Mouse (Mus musculus): ENCODE data around the gene Shmt1. TPM values are rescaled to one million over a fixed set of nuclear protein-coding genes. Genes with fewer than 3 reads are reported as not detected.
A peak's percentile ranks its signal among the peaks of the same experiment; 100 is the strongest.

Shmt1 gene
- polyA plus RNA-seq, 1 experiment from 2014 or later = 82.5 TPM

DNA sequence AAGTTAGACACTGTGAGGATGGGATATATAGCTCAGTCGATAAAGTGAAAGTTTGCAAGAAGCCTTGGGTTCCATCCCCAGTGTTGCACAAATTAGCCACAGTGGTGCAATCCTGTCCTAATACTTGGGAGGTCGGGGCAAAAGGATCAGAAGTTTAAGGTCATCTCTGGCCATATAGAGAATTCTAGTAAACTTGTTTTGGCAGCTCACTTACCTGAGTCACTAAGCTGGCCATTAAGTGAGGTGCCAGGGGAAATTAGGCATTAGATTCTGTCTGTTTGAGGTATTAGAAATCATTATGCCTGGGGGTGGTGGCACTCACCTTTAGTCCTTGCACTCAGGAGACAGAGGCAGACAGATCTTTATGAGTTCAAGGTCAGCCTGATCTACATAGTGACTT lies 12.3 kb upstream of the Shmt1 start:
- 64% methylated on average over 2 of the region's 2 CpGs for WGBS
- Histone ChIP-seq H3K27ac (no peak overlapping the region), H3K27me3 (ENCODE audit: insufficient read depth, poor library complexity, severe bottlenecking) (no peaks in the 10 kb centered on the region), H3K4me3 (no peak overlapping the region), H3K36me3 (no peaks in the 10 kb centered on the region), H3K4me1 (no peaks in the 10 kb centered on the region), H3K9me3 (no peaks in the 10 kb centered on the region)
- DNase-seq (ENCODE audit: low spot score) = no peak

- Histone ChIP-seq H3K27ac (no peak overlapping the region), H3K9me3 (no peaks in the 10 kb centered on the region), H3K4me1 (no peaks in the 10 kb centered on the region), H3K4me3 (no peak overlapping the region), H3K27me3 (ENCODE audit: insufficient read depth, poor library complexity, severe bottlenecking) (no peaks in the 10 kb centered on the region), H3K36me3 (no peaks in the 10 kb centered on the region)
- no peak for DNase-seq (ENCODE audit: low spot score)
- 60% methylated on average over 5 of the region's 5 CpGs for WGBS
Observed at GRCm38 (mm10) chr11:60816398-60816797, 4.9 kb upstream of the Shmt1 start.

- Histone ChIP-seq H3K4me1 (peaks cover 29% of the 10 kb centered on the region), H3K36me3 (peaks cover 3% of the 10 kb centered on the region; the same call in 1 of the 2 replicates), H3K27me3 (ENCODE audit: insufficient read depth, poor library complexity, severe bottlenecking) (no peaks in the 10 kb centered on the region), H3K9me3 (no peaks in the 10 kb centered on the region), H3K4me3 (peak overlapping the region; percentile 64), H3K27ac (peak overlapping the region; percentile 84)
- DNase-seq (ENCODE audit: low spot score) = peak; percentile 99
- under 1% methylated on average over 29 of the region's 29 CpGs for WGBS
Observed at GRCm38 (mm10) chr11:60811054-60811460, 461 bp downstream of the Shmt1 start.

DNA sequence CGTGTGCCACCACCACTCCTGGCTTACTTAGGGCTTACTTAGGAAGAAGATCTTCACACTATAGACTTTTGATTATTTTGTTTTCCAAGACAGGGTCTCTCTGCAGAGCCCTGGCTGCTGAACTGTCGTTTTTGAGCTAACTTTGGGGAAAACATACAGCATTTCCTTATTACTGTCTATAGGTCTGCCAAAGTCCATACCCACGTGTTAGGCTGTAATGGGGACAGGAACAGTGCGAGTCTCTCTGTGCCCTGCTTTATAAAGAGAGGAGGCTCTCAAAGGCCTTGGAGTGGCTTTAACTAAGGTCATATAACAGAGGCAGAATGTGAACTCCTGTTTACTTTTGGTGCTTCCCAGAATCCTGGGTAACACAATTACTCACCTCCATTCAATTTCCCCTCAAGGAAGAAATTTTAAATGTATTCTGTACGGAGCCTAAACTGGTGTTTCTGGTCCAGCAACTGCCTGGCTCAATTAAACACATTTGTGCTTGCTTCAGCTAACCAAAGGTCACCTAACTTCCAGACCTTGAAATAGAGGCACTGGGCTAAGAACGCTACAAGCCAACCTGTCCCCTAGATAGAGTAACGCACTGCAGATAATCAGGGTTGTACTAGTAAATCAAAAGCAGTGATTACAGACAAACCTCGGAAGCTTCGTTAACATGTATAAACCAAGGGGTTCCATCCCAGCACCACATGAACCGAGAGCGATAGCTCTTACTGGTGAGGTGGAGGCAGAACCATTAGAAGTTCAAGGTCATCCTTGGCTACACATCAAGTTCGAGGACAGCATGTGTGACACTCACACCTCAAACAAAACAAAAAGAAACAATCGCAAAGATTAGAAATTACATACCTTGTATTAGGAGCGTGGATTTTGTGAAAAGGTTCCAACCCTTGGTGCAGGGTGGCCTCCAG lies 1.2 kb downstream of the Shmt1 start:
- Histone ChIP-seq H3K4me3 (peak overlapping the region; percentile 64), H3K4me1 (peaks cover 29% of the 10 kb centered on the region), H3K27ac (peak overlapping the region; percentile 84), H3K9me3 (no peaks in the 10 kb centered on the region), H3K36me3 (peaks cover 3% of the 10 kb centered on the region; the same call in 1 of the 2 replicates), H3K27me3 (ENCODE audit: insufficient read depth, poor library complexity, severe bottlenecking) (no peaks in the 10 kb centered on the region)
- DNase-seq (ENCODE audit: low spot score) = no peak
- 15% methylated on average over 14 of the region's 14 CpGs for WGBS

DNA sequence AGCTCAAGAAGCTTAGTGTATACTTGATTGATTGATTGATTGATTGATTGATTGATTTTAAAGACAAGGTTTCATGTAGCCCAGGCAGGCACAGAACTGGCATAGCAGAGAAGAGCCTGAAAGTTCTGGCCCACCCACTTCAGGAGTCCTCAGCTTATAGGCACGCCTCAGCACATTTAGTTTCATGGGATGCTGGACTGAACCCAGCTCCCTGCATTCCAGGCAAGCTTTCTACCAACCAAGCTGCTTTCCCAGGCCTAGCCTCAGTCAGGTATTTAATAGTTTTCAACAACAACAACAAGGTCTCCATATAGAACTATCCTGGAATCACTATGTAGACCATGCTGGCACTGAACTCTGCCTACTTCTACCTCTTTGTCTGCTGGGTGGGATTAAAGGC lies 2.0 kb downstream of the Shmt1 start:
- H3K27me3 ChIP-seq (ENCODE audit: insufficient read depth, poor library complexity, severe bottlenecking) = no peaks in the 10 kb centered on the region
- H3K9me3 ChIP-seq = no peaks in the 10 kb centered on the region
- H3K36me3 ChIP-seq = peaks cover 3% of the 10 kb centered on the region; the same call in 1 of the 2 replicates
- 67% methylated on average over 1 of the region's 1 CpGs for WGBS
- H3K4me3 ChIP-seq = peak overlapping the region; percentile 64
- no peak for DNase-seq (ENCODE audit: low spot score)
- no peak overlapping the region for H3K27ac ChIP-seq
- H3K4me1 ChIP-seq = peaks cover 29% of the 10 kb centered on the region

- H3K4me3 ChIP-seq = no peak overlapping the region
- peaks cover 13% of the 10 kb centered on the region for H3K36me3 ChIP-seq
- 75% methylated on average over 4 of the region's 4 CpGs for WGBS
- no peaks in the 10 kb centered on the region for H3K27me3 ChIP-seq (ENCODE audit: insufficient read depth, poor library complexity, severe bottlenecking)
- no peak for DNase-seq (ENCODE audit: low spot score)
- H3K4me1 ChIP-seq = peaks cover 29% of the 10 kb centered on the region
- H3K9me3 ChIP-seq = no peaks in the 10 kb centered on the region
- H3K27ac ChIP-seq = no peak overlapping the region
Observed at GRCm38 (mm10) chr11:60808286-60809070, 3.0 kb downstream of the Shmt1 start.

- WGBS = 85% methylated on average over 1 of the region's 1 CpGs
- no peaks in the 10 kb centered on the region for H3K9me3 ChIP-seq
- peaks cover 5% of the 10 kb centered on the region; the same call in 1 of the 2 replicates for H3K4me1 ChIP-seq
- no peak overlapping the region for H3K4me3 ChIP-seq
- no peak for DNase-seq (ENCODE audit: low spot score)
- H3K27me3 ChIP-seq (ENCODE audit: insufficient read depth, poor library complexity, severe bottlenecking) = no peaks in the 10 kb centered on the region
- H3K27ac ChIP-seq = no peak overlapping the region
- H3K36me3 ChIP-seq = peaks cover 78% of the 10 kb centered on the region
Observed at GRCm38 (mm10) chr11:60800892-60801291, 10.6 kb downstream of the Shmt1 start.

DNA sequence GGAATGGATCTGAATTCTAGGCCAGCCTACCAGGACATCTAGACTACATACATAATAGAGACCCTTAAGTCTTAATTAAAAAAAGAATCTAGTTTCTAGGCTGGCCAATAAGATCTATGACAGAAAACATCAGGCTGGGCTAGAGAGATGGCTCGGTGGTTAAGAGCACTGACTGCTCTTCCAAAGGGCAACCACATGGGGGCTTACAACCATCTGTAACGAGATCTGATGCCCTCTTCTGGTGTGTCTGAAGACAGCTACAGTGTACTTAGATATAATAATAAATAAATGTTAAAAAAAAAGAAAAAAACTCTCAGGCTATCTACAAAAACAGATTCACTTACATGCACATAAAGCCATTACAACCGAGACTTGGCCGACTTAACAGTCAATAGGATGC lies 11.5 kb downstream of the Shmt1 start:
- Histone ChIP-seq H3K27ac (no peak overlapping the region), H3K27me3 (ENCODE audit: insufficient read depth, poor library complexity, severe bottlenecking) (no peaks in the 10 kb centered on the region), H3K4me3 (no peak overlapping the region), H3K36me3 (peaks cover 86% of the 10 kb centered on the region), H3K9me3 (no peaks in the 10 kb centered on the region), H3K4me1 (peaks cover 8% of the 10 kb centered on the region; the same call in 1 of the 2 replicates)
- DNase-seq (ENCODE audit: low spot score) = no peak
- 86% methylated on average over 4 of the region's 4 CpGs for WGBS

DNA sequence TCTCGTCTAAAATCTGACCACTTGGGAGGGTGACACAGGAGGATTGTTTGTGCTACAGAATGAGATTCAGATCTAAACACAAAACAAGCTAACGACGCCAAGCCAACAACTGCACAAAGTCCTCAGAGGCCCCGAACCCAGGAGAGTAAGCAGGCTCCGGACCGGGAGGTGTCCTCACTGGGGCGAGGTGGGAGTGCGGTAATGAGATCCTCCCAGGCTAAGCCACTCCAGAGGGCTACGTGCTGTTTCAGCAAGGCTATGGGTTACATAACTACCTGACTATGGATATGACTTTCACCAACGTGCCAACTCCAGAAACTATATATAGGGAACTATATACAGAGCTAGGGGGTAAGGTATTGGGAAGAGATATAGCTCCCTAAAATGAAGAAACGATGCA lies 15.2 kb downstream of the Shmt1 start:
- Histone ChIP-seq H3K4me3 (no peak overlapping the region), H3K9me3 (no peaks in the 10 kb centered on the region), H3K27ac (peak overlapping the region; percentile 36; the same call in 1 of the 2 replicates), H3K27me3 (ENCODE audit: insufficient read depth, poor library complexity, severe bottlenecking) (no peaks in the 10 kb centered on the region), H3K36me3 (peaks cover 89% of the 10 kb centered on the region), H3K4me1 (peaks cover 8% of the 10 kb centered on the region; the same call in 1 of the 2 replicates)
- 84% methylated on average over 11 of the region's 11 CpGs for WGBS
- no peak for DNase-seq (ENCODE audit: low spot score)

DNA sequence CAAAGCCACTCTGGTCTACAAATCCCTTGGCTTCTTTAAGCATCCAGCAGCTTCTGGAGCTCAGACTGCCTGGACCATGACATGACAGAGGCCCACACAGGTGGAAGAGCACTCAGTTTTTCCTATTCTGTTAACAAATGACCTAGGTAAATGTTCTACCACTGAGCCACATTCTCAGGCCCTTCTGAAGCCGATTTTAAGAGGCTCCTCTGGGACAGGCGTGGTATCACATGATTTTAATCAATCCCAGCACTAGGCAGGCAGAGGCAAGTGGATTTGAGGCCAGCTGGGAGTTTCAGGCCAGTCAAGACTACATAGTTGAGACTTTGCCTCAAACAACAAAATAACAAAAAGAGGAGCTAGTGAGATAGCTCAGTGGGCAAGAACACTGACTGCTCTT lies 21.0 kb downstream of the Shmt1 start:
- DNase-seq (ENCODE audit: low spot score) = no peak
- H3K9me3 ChIP-seq = no peaks in the 10 kb centered on the region
- peaks cover 90% of the 10 kb centered on the region for H3K36me3 ChIP-seq
- WGBS = 79% methylated on average over 2 of the region's 2 CpGs
- no peak overlapping the region for H3K4me3 ChIP-seq
- no peaks in the 10 kb centered on the region for H3K4me1 ChIP-seq
- no peak overlapping the region for H3K27ac ChIP-seq
- H3K27me3 ChIP-seq (ENCODE audit: insufficient read depth, poor library complexity, severe bottlenecking) = no peaks in the 10 kb centered on the region

DNA sequence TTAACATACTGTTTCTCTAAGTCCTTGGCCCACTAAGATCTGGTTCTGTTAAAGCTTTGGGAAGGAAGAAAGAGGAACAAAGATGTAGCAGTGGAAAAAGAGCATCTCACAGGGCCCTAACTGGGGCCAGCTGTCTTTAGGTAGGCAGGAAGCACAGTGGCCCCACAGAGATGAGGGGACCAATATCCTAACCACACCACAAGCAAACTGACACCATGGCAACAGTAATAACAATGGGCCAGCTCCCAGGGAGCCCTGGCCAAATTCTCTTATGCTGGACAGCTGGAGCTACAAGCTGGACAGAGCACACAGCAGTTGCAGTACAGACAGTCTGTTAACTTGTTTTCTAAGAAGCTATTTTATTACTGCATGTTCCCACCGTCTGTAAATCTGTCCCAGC lies 23.9 kb downstream of the Shmt1 start:
- WGBS = 86% methylated on average over 1 of the region's 1 CpGs
- Histone ChIP-seq H3K4me1 (0 out of 2 replicates have a peak, but pooled peaks cover 6% of the 10 kb centered on the region), H3K27ac (no peak overlapping the region), H3K9me3 (no peaks in the 10 kb centered on the region), H3K4me3 (no peak overlapping the region), H3K36me3 (peaks cover 94% of the 10 kb centered on the region), H3K27me3 (ENCODE audit: insufficient read depth, poor library complexity, severe bottlenecking) (no peaks in the 10 kb centered on the region)
- DNase-seq (ENCODE audit: low spot score) = no peak

DNA sequence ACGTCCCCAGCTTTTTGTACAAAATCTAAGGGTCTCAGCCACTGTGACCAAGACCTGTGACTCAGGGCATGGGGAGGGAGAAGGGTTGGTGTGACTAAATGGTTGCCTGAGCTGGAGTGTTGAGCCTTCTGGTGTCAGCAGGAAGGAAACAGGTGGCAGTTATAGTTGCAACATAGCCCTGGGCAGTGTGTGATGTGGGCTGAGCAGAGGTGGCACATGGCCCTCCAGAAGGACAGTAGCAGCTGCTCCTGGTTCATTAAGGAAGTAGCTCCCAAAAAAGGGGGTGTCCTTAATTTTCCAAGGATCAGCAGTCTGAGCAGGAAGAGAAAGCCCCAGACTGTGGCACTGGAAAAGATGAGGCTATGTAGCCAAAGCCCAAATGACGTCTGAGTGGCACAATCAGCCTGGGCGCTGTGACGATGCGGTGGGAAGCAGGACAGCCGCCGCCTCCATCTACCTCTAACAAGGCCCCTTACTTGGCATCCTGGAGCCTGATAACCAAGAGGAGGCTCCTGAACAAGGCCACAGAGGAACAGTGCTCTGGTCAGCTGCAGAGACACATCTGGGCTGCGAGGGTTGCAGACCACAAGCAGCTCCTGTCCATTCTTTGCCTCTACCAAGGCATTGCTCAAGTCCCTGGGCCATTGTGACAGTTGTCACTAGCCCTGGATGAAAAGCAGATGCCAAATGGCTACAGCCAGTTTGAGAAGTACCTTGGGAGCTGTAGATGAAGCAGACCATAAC lies 27.2 kb downstream of the Shmt1 start:
- WGBS = 88% methylated on average over 8 of the region's 8 CpGs
- Histone ChIP-seq H3K27ac (no peak overlapping the region), H3K36me3 (peaks cover 92% of the 10 kb centered on the region)

More for the DNA sequence above, 27.2 kb downstream of the Shmt1 start:
- H3K9me3 ChIP-seq = no peaks in the 10 kb centered on the region
- no peak for DNase-seq (ENCODE audit: low spot score)
- peaks cover 38% of the 10 kb centered on the region for H3K4me1 ChIP-seq
- no peaks in the 10 kb centered on the region for H3K27me3 ChIP-seq (ENCODE audit: insufficient read depth, poor library complexity, severe bottlenecking)
- no peak overlapping the region for H3K4me3 ChIP-seq
